Mouse (Mus musculus): ENCODE data around the gene D10Wsu102e.
"Not testable (repeated sequence)": the region's sequence is repeated elsewhere in the genome, so short reads cannot be mapped to it uniquely, and the experiment has no call there.

D10Wsu102e gene

GRCm38 (mm10) chr10:83346359-83346736, 13.7 kb upstream of the D10Wsu102e start:
- DNase-seq (ENCODE audit: low spot score in 2 of 2) = no peak

- DNase-seq (ENCODE audit: low spot score in 2 of 2) = no peak
Observed at GRCm38 (mm10) chr10:83347494-83347893, 12.5 kb upstream of the D10Wsu102e start.

DNA sequence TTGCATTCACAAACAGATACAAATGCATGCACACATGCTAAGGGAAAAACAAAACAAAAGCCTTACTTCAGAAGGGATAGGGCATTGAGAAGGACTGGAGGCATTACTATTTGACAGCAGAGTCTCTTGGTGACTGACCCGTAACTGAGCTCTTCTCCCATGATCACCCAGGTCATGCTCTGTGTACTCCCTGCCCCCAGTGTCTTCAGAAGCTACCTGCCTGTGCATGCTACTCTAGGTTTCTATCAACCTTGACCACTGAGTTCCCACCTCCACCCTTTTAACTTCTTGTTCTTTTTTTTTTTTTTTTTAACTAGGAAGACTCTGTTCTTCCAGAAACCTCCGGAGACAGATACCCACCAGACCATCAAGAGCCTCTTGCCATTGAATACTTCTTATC, 9.3 kb upstream of the D10Wsu102e start:
- no peak for DNase-seq (ENCODE audit: low spot score in 2 of 2)

- not testable (repeated sequence) for DNase-seq (ENCODE audit: low spot score in 2 of 2)
Observed at GRCm38 (mm10) chr10:83351779-83352178, 8.2 kb upstream of the D10Wsu102e start.

DNA sequence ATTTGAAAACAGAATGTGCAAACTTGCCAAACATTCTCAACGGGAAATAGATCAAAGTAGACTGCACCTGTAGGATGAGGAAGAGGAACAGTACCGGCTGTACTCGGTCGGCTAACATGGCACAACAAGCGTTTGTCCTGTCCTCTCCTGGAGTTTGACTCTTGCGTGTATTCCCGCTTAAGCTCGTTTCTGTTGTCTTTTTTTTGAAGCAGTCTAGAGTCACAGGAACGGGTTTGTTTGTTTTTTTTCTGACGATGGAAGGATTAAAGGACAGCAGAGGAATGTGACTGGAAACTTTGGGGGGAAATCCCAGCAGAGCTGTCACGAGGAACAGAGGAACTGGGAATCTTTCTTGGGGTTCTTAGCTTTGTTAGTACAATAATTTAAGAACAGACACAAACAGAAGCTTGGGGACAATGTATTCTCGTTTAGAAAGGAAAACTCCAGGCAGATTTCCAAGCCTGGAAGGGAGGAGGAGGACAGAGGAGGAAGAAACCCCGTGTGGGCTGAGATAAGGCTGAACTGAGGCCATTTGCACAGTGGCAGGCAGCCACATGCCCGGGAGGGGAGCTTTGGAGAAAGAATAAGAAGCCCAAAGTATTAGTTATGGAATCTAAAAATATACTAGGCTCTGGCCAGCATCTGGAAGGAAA, 6.2 kb upstream of the D10Wsu102e start:
- no peak for DNase-seq (ENCODE audit: low spot score in 2 of 2)

DNA sequence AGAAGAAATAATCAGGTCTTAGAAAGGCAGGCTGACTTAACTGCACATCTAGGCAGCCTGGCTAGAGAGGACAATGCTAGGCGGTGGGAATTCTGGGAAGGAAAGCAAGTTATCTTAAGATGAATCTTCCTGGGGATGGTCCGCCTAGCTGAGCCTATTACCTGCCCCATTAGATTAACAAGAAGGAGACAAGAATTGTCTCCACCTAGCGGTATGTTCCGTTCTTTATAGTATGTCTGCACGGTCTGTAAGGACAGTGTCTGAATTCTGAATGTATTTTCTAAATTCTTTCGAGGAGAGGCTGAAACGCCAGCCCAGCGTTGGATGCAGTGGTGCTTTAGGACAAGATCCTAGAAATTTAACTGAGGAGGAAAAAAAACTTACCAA, 5.7 kb upstream of the D10Wsu102e start:
- DNase-seq (ENCODE audit: low spot score in 2 of 2) = no peak

GRCm38 (mm10) chr10:83356416-83356815, 3.6 kb upstream of the D10Wsu102e start:
- no peak for DNase-seq (ENCODE audit: low spot score in 2 of 2)

GRCm38 (mm10) chr10:83359451-83359850, 570 bp upstream of the D10Wsu102e start:
- no peak for DNase-seq (ENCODE audit: low spot score in 2 of 2)

DNA sequence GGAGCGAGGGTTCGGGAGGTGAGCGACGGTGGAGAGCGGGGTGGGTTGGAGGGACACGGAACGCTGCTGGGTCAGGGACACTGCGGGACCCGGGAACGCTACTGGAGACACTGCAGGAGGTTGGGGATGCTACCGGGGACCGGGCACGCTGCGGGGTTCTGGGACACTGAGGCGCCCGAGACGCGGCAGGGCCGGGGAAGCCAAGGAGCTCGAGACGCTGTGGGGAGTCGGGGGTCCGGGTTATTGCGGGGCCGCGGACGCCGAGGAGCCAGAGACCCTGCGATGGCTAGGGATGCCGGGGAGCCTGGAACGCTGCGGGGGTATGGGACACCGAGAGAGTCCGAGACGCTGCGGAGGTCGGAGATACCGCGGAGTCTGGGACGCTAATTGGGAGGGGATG, 335 bp downstream of the D10Wsu102e start:
- no peak for DNase-seq (ENCODE audit: low spot score in 2 of 2)

DNA sequence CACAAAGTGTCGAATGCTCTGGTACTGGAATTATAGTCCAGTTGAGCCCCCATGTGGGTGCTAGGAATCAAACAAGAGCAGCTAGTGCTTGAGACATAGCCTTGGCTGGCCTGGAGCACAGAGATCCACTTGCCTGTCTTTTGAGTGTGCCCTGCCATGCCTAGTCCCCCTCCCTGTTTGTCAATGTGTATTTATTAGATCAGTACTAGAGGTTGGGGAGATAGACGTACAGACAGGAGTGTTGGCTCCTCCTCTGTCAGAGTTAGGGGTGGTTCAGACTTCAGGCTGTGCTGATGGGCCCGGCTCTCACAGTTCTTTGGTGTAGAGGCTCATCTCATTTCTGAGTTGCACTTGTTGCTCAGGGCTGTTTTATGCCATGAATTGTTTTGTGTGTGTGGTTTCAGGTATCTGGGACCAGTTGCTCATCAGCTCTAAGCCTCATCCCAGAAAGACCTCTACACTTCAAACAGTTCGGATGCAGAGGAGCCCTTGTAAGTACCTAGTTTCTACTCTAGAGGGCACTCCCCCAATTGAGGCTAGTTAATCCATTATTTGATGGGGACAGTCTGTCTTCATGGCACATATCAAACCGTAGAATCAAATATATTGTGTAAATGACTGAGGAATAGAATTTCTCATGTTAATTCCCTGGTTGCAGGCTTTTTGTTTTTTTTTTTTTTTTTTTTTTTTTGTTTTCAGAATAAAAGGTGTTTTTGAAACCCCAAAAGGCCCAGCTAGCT, 1.8 kb downstream of the D10Wsu102e start:
- DNase-seq (ENCODE audit: low spot score in 2 of 2) = no peak

- DNase-seq (ENCODE audit: low spot score in 2 of 2) = no peak
Observed at GRCm38 (mm10) chr10:83363451-83363850, 3.4 kb downstream of the D10Wsu102e start.

DNA sequence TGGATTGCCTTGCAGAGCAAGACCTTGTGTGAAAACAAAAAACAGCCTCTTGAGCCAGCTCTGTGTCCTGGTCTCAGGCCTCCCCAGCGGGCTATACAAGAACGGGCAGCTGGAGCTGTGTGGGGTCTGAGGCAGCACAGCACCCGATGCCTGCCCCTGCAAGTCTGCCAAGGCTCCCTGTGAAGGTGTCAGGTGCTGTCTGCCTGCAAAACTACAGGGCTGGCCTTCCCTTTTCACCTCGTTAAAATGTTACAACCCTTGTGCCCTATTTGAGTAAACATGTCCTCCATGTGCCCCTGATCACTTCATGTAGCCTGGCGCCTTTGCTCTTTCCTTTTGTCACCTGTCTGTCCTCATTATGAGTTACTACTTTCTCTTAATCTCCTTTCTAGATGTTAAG, 8.9 kb downstream of the D10Wsu102e start:
- DNase-seq (ENCODE audit: low spot score in 2 of 2) = no peak

- DNase-seq (ENCODE audit: low spot score in 2 of 2) = no peak
Observed at GRCm38 (mm10) chr10:83374045-83374656, 14.1 kb downstream of the D10Wsu102e start.

DNA sequence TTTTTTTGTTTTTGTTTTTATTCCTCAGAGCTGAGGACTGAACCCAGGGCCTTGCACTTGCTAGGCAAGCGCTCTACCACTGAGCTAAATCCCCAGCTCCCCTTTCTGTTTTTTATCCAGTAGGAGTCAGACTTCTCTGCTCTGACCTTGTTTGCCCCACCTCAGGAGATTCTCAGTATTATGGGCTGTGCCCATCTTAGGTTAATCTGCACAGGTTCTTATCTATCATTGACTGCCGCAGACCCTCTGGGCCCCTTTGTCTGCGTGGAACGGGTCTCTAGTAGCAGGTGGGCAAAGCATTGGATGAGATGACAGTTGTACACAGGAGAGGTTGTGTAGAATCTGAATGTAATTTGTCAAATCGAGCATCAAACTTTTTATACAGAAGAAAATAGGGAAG, 15.4 kb downstream of the D10Wsu102e start:
- DNase-seq (ENCODE audit: low spot score in 2 of 2) = not testable (repeated sequence)

GRCm38 (mm10) chr10:83376911-83377682, 17.1 kb downstream of the D10Wsu102e start:
- DNase-seq (ENCODE audit: low spot score in 2 of 2) = no peak

DNA sequence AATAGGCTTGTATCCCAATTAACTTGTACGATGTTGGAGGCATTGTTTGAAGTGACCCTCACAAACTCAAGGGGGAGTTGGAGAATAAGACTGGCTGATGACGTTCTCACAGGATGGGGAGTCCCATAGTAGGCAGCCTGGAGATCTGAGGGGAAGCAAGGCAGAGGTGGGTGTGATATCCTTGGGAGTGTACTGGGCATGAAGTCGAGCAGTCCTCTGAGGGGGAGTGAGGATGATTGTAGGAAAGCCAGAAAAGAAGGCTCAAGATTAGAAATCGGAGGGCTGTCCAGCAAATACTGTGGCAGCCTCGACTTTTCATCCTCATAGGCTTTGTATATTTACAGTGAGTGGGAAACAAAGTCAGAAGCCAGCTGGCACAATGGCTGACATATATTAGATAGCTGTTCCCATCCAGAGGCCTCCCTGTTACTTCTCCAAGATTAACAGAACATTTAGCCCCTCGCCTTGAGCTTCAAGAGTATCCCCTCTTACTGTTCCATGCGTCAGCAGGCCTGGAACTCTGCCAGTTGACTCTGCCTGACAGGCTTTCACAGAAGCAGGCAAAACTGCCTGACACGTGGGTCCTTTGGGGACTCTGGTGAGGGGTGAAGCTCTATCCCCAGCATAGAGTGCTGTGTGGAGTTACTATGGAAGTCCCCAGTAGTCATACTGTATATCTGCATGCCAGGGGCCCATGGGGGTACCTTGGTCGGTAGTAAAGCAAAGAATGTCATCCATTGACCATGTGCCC, 18.2 kb downstream of the D10Wsu102e start:
- no peak for DNase-seq (ENCODE audit: low spot score in 2 of 2)

DNA sequence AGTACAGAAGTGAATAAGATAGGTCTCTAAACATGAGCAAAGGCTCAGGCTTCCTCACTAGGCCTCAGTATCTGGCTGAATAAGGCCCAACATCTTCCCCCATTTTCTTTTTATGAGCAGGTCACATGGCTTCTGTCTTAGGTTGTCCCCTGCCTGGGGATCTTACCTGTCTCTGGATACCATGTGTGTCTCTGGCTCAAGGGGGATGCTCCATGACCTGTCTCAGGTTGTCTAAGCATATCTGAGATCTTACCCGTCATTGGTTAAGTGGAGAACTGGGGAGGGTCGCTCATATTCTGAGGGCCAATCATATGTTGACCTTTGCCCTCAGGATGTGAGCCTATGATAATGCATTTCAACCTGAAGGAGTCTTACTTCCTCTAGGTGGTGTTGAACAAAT, 20.5 kb downstream of the D10Wsu102e start:
- no peak for DNase-seq (ENCODE audit: low spot score in 2 of 2)

DNA sequence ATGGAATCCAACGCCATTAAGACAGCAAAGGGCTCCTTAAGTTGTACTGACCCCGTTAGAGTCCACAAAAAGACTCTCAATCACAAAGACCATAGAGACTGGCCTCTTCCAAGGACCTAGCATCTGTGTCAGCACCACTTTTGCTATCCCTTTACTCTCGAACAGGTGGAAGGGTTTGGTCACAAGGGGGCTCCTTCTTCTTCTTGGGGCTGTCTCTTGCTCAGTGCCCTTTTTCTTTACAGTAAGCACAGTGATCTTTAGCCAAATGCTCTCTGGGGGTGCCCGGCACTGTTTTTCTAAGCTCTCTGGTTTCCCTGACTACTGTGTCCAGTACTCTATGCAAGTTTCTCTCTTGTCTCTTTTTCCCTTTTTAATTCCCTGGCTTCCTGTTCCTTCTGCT, 22.5 kb downstream of the D10Wsu102e start:
- no peak for DNase-seq (ENCODE audit: low spot score in 2 of 2)

GRCm38 (mm10) chr10:83382988-83383387, 23.0 kb downstream of the D10Wsu102e start:
- no peak for DNase-seq (ENCODE audit: low spot score in 2 of 2)

DNA sequence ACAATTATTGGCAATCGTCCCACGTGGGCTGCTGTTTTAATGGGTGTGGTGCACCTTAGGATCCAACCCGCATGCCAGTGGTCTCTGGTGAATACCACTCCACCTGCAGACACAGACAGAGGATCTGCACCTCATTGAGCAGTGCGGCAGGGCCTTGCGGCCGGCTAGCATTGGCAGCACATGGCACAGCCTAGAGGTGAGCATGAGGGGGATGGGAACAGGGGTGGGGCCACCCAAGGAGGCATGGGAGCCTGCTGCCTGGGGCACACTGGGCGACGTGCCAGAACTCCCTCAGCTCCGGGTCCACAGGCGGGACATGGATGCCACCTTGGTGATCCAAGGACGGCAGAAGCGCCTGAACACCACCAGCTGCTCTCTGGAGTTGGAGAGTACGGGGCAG, 23.8 kb downstream of the D10Wsu102e start:
- no peak for DNase-seq (ENCODE audit: low spot score in 2 of 2)

DNA sequence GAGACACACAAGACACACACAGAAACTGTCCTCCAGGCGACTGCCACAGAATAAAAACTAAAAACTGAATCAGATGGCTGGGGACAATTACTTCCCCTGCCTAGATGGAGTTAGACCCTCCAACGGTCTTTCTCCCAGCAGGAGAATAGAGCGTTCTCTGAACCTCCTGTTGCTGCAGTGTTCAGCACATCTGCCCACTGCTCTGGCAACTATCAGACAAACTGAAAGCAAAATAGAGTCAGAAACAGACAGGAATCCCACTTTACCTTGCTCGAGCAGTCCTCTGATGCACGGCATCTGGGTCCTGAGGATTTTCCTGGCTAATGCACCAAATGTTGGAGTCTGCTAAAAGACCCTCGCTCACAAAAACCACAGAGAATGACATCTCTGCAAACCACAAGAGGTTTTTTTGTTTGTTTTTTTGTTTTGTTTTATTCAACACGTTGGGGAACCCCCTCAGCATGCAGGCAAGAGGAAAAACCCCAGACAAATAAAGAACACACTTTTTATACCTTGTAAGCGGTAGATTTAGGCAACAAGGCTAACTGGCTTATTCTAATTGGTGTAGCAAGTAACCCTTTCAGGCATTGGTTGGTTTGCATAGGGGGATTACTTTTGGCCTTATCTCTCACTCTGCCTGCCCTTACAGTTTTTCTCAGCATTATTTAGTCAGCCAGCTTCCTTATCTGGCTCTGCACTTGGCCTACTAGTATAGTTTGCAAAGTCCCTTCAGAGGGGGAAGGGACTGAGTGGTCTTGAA, 24.6 kb downstream of the D10Wsu102e start:
- no peak for DNase-seq (ENCODE audit: low spot score in 2 of 2)
